Mouse (Mus musculus) liver, adult 2 months (tissue): ENCODE measurements around the gene Dnttip1.

ENCODE experiments used
- CTCF ChIP-seq: fragments of 200-500 bp; IDR thresholded peaks from 2 replicates; pipeline ENCODE4 v1.5.1; 2011; ENCODE audit warnings: low read depth, low read length, control low read depth
- POLR2A ChIP-seq: fragments of 200-500 bp; IDR thresholded peaks from 2 replicates; pipeline ENCODE4 v1.6.1; 2011; ENCODE audit warnings: low read length, control low read depth; ENCODE audit not compliant: insufficient read depth; ENCODE audit errors: extremely low read depth

- no peak for TF ChIP-seq CTCF
- no peak for TF ChIP-seq POLR2A
Observed at GRCm38 (mm10) chr2:164761971-164762370, 16.2 kb downstream of the Dnttip1 start.
